Mouse (Mus musculus) heart, postnatal 0 days (tissue): Measurements from ENCODE around the gene Tmem144.

ENCODE experiments used
- CTCF ChIP-seq: IDR thresholded peaks from 2 replicates; pipeline ENCODE4 v1.5.1; 2016; ENCODE audit warnings: antibody characterized with exemption, control low read depth, low read depth
- EP300 ChIP-seq: IDR thresholded peaks from 2 replicates; pipeline ENCODE4 v1.6.1; 2016; ENCODE audit warnings: antibody characterized with exemption, low read depth

- TF ChIP-seq CTCF (no peak), EP300 (no peak)
Observed at GRCm38 (mm10) chr3:79842165-79842564, 10.4 kb downstream of the Tmem144 start.
